Mouse (Mus musculus) embryonic facial prominence, embryonic 13.5 days (tissue): ENCODE measurements at regions not wholly inside any gene's neighbourhood (a gene's known extent, or its start where the extent isn't known, plus 50 kb on each side); places are given as distances from the start of the nearest gene placed in this dataset.
"Not testable (repeated sequence)": the region's sequence is repeated elsewhere in the genome, so short reads cannot be mapped to it uniquely, and the experiment has no call there.

Experiments used
- ATAC-seq: fragments of 200-750 bp; cut with Nextera tagmentation; 2 replicates; pipeline ENCODE4 v1.8.0; 2017; ENCODE audit warnings: low read depth; ENCODE audit not compliant: insufficient number of reproducible peaks, insufficient read depth, low FRiP score, low TSS enrichment
- H3K27ac ChIP-seq: fragments of 300-500 bp; sonication (generic); 2 replicates; pipeline ENCODE4 v1.5.1; 2015; ENCODE audit warnings: moderate library complexity, mild to moderate bottlenecking, inconsistent platforms
- H3K27me3 ChIP-seq: fragments of 300-500 bp; sonication (generic); 2 replicates; pipeline ENCODE4 v1.6.1; 2015; ENCODE audit warnings: mild to moderate bottlenecking, inconsistent platforms
- H3K36me3 ChIP-seq: fragments of 300-500 bp; sonication (generic); 2 replicates; pipeline ENCODE4 v1.6.1; 2015; ENCODE audit warnings: mild to moderate bottlenecking, inconsistent platforms
- H3K4me1 ChIP-seq: fragments of 300-500 bp; sonication (generic); 2 replicates; pipeline ENCODE4 v1.6.1; 2015; ENCODE audit warnings: inconsistent platforms
- H3K4me2 ChIP-seq: fragments of 300-500 bp; sonication (generic); 2 replicates; pipeline ENCODE4 v1.6.1; 2015; ENCODE audit warnings: moderate library complexity, mild to moderate bottlenecking, inconsistent platforms
- H3K4me3 ChIP-seq: fragments of 300-500 bp; sonication (generic); 2 replicates; pipeline ENCODE4 v1.5.1; 2015; ENCODE audit warnings: mild to moderate bottlenecking, inconsistent platforms
- H3K9ac ChIP-seq: fragments of 300-500 bp; sonication (generic); 2 replicates; pipeline ENCODE4 v1.6.1; 2015; ENCODE audit warnings: mild to moderate bottlenecking, inconsistent platforms
- H3K9me3 ChIP-seq: fragments of 300-500 bp; sonication (generic); 2 replicates; pipeline ENCODE4 v1.6.1; 2016; ENCODE audit warnings: inconsistent platforms
- WGBS: fragments of 180-500 bp; shearing (Covaris S2); methylation state at CpG from one replicate; pipeline ENCODE4 v1.1.7; 2015; ENCODE audit warnings: mixed read lengths; 5-methylcytosine and 5-hydroxymethylcytosine counted together

- ATAC-seq, result no peak
Observed at GRCm38 (mm10) chr1:181262496-181262895, 50.7 kb upstream of the Wdr26 start.

GRCm38 (mm10) chr1:181263216-181263615 lies 51.4 kb upstream of the Wdr26 start:
- ATAC-seq, result no peak
- no peak overlapping the region for H3K27ac ChIP-seq
- 96% methylated on average over 10 of the region's 10 CpGs for WGBS
- peaks cover 17% of the 10 kb centered on the region for H3K4me1 ChIP-seq
- H3K27me3 ChIP-seq, result no peaks in the 10 kb centered on the region
- H3K36me3 ChIP-seq, result no peaks in the 10 kb centered on the region
- no peaks in the 10 kb centered on the region for H3K9me3 ChIP-seq
- no peak overlapping the region for H3K4me3 ChIP-seq
- no peak overlapping the region for H3K9ac ChIP-seq
- H3K4me2 ChIP-seq, result no peak overlapping the region

More at GRCm38 (mm10) chr1:181262496-181262895, 50.7 kb upstream of the Wdr26 start:
- Histone ChIP-seq H3K27ac (no peak overlapping the region), H3K9me3 (no peaks in the 10 kb centered on the region), H3K4me1 (peaks cover 23% of the 10 kb centered on the region), H3K27me3 (peaks cover under 1% of the 10 kb centered on the region; the same call in 1 of the 2 replicates), H3K4me2 (no peak overlapping the region), H3K36me3 (no peaks in the 10 kb centered on the region), H3K9ac (no peak overlapping the region), H3K4me3 (no peak overlapping the region)
- WGBS, result 76% methylated on average over 3 of the region's 3 CpGs

- H3K4me2 ChIP-seq, H3K36me3 ChIP-seq, ATAC-seq, H3K9me3 ChIP-seq, H3K4me1 ChIP-seq, H3K27me3 ChIP-seq, H3K4me3 ChIP-seq, H3K27ac ChIP-seq, H3K9ac ChIP-seq: not testable (repeated sequence)
- WGBS, result 93% methylated on average over 12 of the region's 15 CpGs
Observed at GRCm38 (mm10) chr1:181270469-181270868, 58.7 kb upstream of the Wdr26 start.

GRCm38 (mm10) chr1:181271164-181271563 lies 59.4 kb upstream of the Wdr26 start:
- Histone ChIP-seq H3K36me3 (no peaks in the 10 kb centered on the region), H3K27ac (no peak overlapping the region), H3K4me3 (no peak overlapping the region), H3K4me2 (no peak overlapping the region), H3K9ac (no peak overlapping the region), H3K27me3 (no peaks in the 10 kb centered on the region), H3K9me3 (no peaks in the 10 kb centered on the region), H3K4me1 (peaks cover 4% of the 10 kb centered on the region; the same call in 1 of the 2 replicates)
- no peak for ATAC-seq
- 90% methylated on average over 5 of the region's 5 CpGs for WGBS

DNA sequence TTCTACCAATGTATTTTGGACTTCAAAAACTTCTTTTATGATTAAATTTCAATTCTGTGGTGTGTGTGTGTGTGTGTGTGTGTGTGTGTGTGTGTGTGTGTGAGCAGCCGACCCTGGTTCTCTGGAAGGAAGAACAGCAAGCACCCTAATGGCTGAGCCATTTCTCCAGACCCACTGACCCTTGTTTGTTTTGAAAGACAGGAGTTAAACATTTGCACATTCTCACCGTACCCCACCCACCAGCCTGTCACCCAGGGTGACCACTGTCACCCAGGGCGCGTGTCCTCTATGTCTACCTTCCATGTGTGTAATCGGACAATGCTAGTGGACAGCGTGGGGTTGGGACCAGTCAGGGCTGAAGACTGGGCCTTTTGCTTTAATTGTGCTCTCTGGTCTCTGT lies 60.0 kb upstream of the Wdr26 start:
- peaks cover 4% of the 10 kb centered on the region; the same call in 1 of the 2 replicates for H3K4me1 ChIP-seq
- no peak overlapping the region for H3K9ac ChIP-seq
- H3K27ac ChIP-seq, result no peak overlapping the region
- no peaks in the 10 kb centered on the region for H3K27me3 ChIP-seq
- H3K4me2 ChIP-seq, result no peak overlapping the region
- ATAC-seq, result no peak
- no peaks in the 10 kb centered on the region for H3K9me3 ChIP-seq
- no peak overlapping the region for H3K4me3 ChIP-seq
- WGBS, result 90% methylated on average over 6 of the region's 6 CpGs
- H3K36me3 ChIP-seq, result no peaks in the 10 kb centered on the region

- WGBS, result 5% methylated on average over 20 of the region's 20 CpGs
- H3K9me3 ChIP-seq, result no peaks in the 10 kb centered on the region
- peak overlapping the region; percentile 39 for H3K4me2 ChIP-seq
- peak; percentile 74; the same call in 1 of the 2 replicates for ATAC-seq
- H3K9ac ChIP-seq, result no peak overlapping the region
- no peak overlapping the region for H3K27ac ChIP-seq
- H3K4me3 ChIP-seq, result no peak overlapping the region
- peaks cover 4% of the 10 kb centered on the region; the same call in 1 of the 2 replicates for H3K4me1 ChIP-seq
- no peaks in the 10 kb centered on the region for H3K36me3 ChIP-seq
- no peaks in the 10 kb centered on the region for H3K27me3 ChIP-seq
Observed at GRCm38 (mm10) chr1:181272622-181273296, 61.0 kb upstream of the Wdr26 start.

DNA sequence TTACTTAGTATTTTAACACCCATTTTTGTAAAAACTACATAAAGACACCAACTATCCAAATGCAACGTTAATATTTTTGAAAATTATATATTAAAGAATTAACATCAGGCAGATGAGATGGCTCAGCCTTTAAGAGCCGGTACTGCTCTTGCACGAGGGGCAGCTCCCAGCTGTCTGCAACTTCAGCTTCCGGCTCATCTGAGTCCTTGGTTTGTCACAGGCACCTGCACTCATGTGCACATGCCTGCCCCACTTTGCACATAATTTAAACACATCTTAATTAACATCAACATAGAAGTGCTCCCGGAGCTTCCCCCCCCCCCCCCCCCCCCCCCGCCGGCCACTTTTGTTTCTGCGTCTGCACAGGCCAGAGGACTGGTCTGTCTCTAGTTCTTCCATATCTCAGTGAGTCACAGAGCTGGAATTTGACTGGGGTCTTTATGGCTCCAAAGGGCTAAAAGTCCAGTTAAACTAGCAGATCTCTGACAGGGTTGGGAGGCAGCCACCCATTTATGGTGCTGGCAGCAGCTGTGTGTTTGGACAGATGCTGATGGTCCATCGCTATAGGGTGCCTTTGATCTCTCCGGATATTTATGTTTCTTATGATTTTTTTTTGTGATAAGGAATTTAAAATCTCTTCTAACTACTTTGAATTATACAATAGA lies 61.9 kb upstream of the Wdr26 start:
- no peaks in the 10 kb centered on the region for H3K9me3 ChIP-seq
- no peak for ATAC-seq
- H3K4me2 ChIP-seq, result no peak overlapping the region
- H3K4me3 ChIP-seq, result no peak overlapping the region
- peaks cover 4% of the 10 kb centered on the region; the same call in 1 of the 2 replicates for H3K4me1 ChIP-seq
- H3K27ac ChIP-seq, result no peak overlapping the region
- H3K9ac ChIP-seq, result no peak overlapping the region
- no peaks in the 10 kb centered on the region for H3K27me3 ChIP-seq
- no peaks in the 10 kb centered on the region for H3K36me3 ChIP-seq
- WGBS, result 47% methylated on average over 8 of the region's 10 CpGs

DNA sequence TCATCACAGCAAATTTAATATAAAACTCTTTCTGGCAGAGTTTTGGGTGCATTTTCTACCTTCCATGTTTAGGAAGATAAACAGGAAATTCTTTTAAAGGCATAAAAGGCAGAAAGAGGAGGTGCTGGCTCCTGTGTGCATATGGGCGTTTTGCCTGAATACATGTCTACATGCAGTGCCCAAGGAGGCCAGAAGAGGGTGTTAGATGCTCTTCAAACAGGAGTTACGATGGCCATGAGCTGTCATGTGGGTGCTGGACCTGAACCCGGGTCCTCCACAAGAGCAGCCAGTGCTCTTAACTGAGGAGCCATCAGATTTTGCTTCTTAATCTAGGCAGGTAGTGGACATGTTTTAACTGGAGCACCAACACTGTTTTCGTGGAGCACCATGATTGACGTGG lies 69.0 kb upstream of the Wdr26 start:
- Histone ChIP-seq H3K36me3 (no peaks in the 10 kb centered on the region), H3K9ac (no peak overlapping the region), H3K4me2 (no peak overlapping the region), H3K27ac (no peak overlapping the region), H3K4me1 (peaks cover 13% of the 10 kb centered on the region; the same call in 1 of the 2 replicates), H3K4me3 (no peak overlapping the region), H3K9me3 (no peaks in the 10 kb centered on the region), H3K27me3 (no peaks in the 10 kb centered on the region)
- no peak for ATAC-seq
- WGBS, result 80% methylated on average over 5 of the region's 5 CpGs

DNA sequence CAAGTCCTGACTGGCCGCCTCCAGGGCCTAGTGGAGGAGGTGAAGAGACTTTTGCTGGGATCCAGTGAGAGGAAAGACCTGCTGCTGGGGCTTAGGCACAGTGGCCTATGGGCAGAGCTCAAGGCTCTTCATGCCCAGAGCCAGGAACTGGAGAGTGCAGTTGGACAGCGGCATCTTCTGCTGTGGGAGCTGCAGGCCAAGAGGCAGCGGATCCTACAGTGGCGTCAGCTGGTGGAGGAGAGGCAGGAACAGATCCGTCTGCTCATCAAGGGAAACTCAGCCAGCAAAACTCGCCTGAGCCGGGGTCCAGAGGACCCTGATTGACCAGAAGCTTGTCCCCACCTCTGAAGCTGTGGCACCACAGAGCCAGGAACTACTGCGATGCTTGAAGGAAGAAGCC lies 69.4 kb upstream of the Cnih3 start:
- 83% methylated on average over 8 of the region's 8 CpGs for WGBS
- not testable (repeated sequence) for H3K9me3 ChIP-seq, H3K4me3 ChIP-seq, H3K9ac ChIP-seq, H3K27ac ChIP-seq, H3K27me3 ChIP-seq, ATAC-seq, H3K4me2 ChIP-seq, H3K36me3 ChIP-seq
- H3K4me1 ChIP-seq, result peaks cover 18% of the 10 kb centered on the region; the same call in 1 of the 2 replicates

DNA sequence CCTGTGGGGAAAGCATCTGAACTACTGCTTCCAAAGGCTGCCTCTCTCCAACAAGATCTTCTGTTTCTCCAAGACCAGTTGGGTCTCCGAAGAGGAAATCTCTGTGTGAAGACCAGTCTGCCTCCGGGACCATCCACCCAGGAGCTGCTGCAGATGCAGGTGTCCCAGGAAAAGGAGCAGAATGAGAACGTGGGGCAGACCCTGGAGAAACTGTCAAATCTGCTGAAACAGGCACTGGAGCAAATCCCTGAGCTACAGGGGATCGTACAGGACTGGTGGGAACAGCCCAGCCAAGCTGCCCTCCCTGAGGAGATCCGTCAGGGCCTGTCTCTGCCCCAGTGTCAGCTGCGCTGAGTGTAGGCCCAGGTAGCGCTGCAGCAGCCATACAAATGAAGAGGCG lies 68.9 kb upstream of the Cnih3 start:
- H3K9me3 ChIP-seq, H3K4me3 ChIP-seq, H3K27me3 ChIP-seq, H3K36me3 ChIP-seq, H3K27ac ChIP-seq, H3K9ac ChIP-seq, H3K4me2 ChIP-seq, ATAC-seq: not testable (repeated sequence)
- WGBS, result 82% methylated on average over 8 of the region's 8 CpGs
- H3K4me1 ChIP-seq, result peaks cover 20% of the 10 kb centered on the region; the same call in 1 of the 2 replicates

GRCm38 (mm10) chr1:181284301-181285197 lies 67.9 kb upstream of the Cnih3 start:
- Histone ChIP-seq H3K4me2 (peak overlapping the region; percentile 21; the same call in 1 of the 2 replicates), H3K9me3 (no peaks in the 10 kb centered on the region), H3K4me1 (peaks cover 21% of the 10 kb centered on the region; the same call in 1 of the 2 replicates), H3K36me3 (no peaks in the 10 kb centered on the region), H3K9ac (no peak overlapping the region), H3K27me3 (no peaks in the 10 kb centered on the region), H3K4me3 (no peak overlapping the region), H3K27ac (peak overlapping the region; percentile 72)
- no peak for ATAC-seq
- WGBS, result 64% methylated on average over 10 of the region's 10 CpGs
